Mouse (Mus musculus) MEL (cell line): ENCODE data around the gene B3galt6. TPM values are rescaled to one million over a fixed set of nuclear protein-coding genes. Genes with fewer than 3 reads are reported as not detected.

Experiments
- DNase-seq: peaks from one replicate; pipeline ENCODE4 v3.0.0; 2011; ENCODE audit warnings: low read depth, low spot score
- H3K27ac ChIP-seq: 2 replicates; pipeline ENCODE4 v1.5.1; 2012; ENCODE audit warnings: low read depth, mild to moderate bottlenecking, control low read depth, low read length, moderate library complexity; ENCODE audit not compliant: control insufficient read depth
- H3K27me3 ChIP-seq, 2 experiments: fragments of 150-350 bp in 1 of 2; sonication (generic) in 1 of 2; 2 replicates each; pipeline ENCODE4 v1.6.1; 2012; ENCODE audit warnings: low read length in 2 of 2, mild to moderate bottlenecking in 2 of 2, improper control_type of control experiment in 1 of 2, moderate library complexity in 1 of 2; ENCODE audit not compliant: insufficient read depth in 2 of 2, control insufficient read depth in 1 of 2
- H3K36me3 ChIP-seq, 2 experiments: 2 replicates each; pipeline ENCODE4 v1.6.1; 2012 to 2014; ENCODE audit warnings: low read length in 2 of 2, improper control_type of control experiment in 1 of 2, inconsistent platforms in 1 of 2, mild to moderate bottlenecking in 1 of 2; ENCODE audit not compliant: insufficient read depth in 2 of 2, control insufficient read depth in 1 of 2
- H3K4me1 ChIP-seq, 2 experiments: fragments of 150-350 bp in 1 of 2; sonication (generic) in 1 of 2; 2 replicates each; pipeline ENCODE4 v1.6.1; 2012; ENCODE audit warnings: low read length in 2 of 2, improper control_type of control experiment in 1 of 2, mild to moderate bottlenecking in 1 of 2; ENCODE audit not compliant: insufficient read depth in 2 of 2, control insufficient read depth in 1 of 2
- H3K4me3 ChIP-seq, 2 experiments: fragments of 150-350 bp in 1 of 2; sonication (generic) in 1 of 2; 2 replicates each; pipeline ENCODE4 v1.5.1; 2012; ENCODE audit warnings: low read depth in 2 of 2, low read length in 2 of 2, mild to moderate bottlenecking in 2 of 2, moderate library complexity in 2 of 2, control low read depth in 1 of 2, improper control_type of control experiment in 1 of 2; ENCODE audit not compliant: control insufficient read depth in 1 of 2, insufficient read depth in 1 of 2
- H3K79me2 ChIP-seq: 2 replicates; pipeline ENCODE4 v1.6.1; 2012; ENCODE audit warnings: mild to moderate bottlenecking, low read length, moderate library complexity; ENCODE audit not compliant: control insufficient read depth, poor library complexity, insufficient read depth
- H3K9ac ChIP-seq: 2 replicates; pipeline ENCODE4 v1.6.1; 2012; ENCODE audit warnings: low read depth, mild to moderate bottlenecking, control low read depth, low read length, moderate library complexity; ENCODE audit not compliant: control insufficient read depth, poor library complexity, severe bottlenecking
- H3K9me3 ChIP-seq: fragments of 150-350 bp; sonication (generic); replicated peaks from 2 replicates; pipeline ENCODE4 v1.6.1; 2012; ENCODE audit warnings: mild to moderate bottlenecking, low read length, improper control_type of control experiment, moderate library complexity; ENCODE audit not compliant: insufficient read depth
- BHLHE40 ChIP-seq: IDR thresholded peaks from 2 replicates; pipeline ENCODE4 v1.6.1; 2012; ENCODE audit warnings: low read depth, mild to moderate bottlenecking, inconsistent platforms, low read length, improper control_type of control experiment, borderline replicate concordance
- CTCF ChIP-seq, 3 experiments: IDR thresholded peaks in 2 of 3; conservative IDR thresholded peaks in 1 of 3; 2 replicates each; pipeline ENCODE4 v1.5.1; 2011 to 2012; ENCODE audit warnings: low read length in 3 of 3, low read depth in 2 of 3, mild to moderate bottlenecking in 2 of 3, improper control_type of control experiment in 1 of 3, inconsistent platforms in 1 of 3, mixed read lengths in 1 of 3, moderate library complexity in 1 of 3; ENCODE audit not compliant: control insufficient read depth in 1 of 3, insufficient read depth in 1 of 3, poor library complexity in 1 of 3, severe bottlenecking in 1 of 3
- E2F4 ChIP-seq: IDR thresholded peaks from 2 replicates; pipeline ENCODE4 v1.6.1; 2011; ENCODE audit warnings: low read depth, low read length, improper control_type of control experiment, borderline replicate concordance
- ELF1 ChIP-seq: IDR thresholded peaks from 2 replicates; pipeline ENCODE4 v1.6.1; 2014; ENCODE audit warnings: low read depth, mild to moderate bottlenecking, inconsistent platforms, low read length, improper control_type of control experiment, moderate library complexity
- ETS1 ChIP-seq: IDR thresholded peaks from 2 replicates; pipeline ENCODE4 v1.6.1; 2012; ENCODE audit warnings: low read depth, mild to moderate bottlenecking, inconsistent platforms, low read length, improper control_type of control experiment, moderate library complexity
- GATA1 ChIP-seq: IDR thresholded peaks from 2 replicates; pipeline ENCODE4 v1.6.1; 2011; ENCODE audit warnings: low read depth, low read length, improper control_type of control experiment
- HCFC1 ChIP-seq: IDR thresholded peaks from 2 replicates; pipeline ENCODE4 v1.6.1; 2012; ENCODE audit warnings: low read depth, mild to moderate bottlenecking, inconsistent platforms, low read length, improper control_type of control experiment, moderate library complexity
- JUND ChIP-seq: IDR thresholded peaks from 2 replicates; pipeline ENCODE4 v1.6.1; 2011; ENCODE audit warnings: low read depth, mild to moderate bottlenecking, improper control_type of control experiment, low read length
- KAT2A ChIP-seq: conservative IDR thresholded peaks from 2 replicates; pipeline ENCODE4 v1.6.1; 2012; ENCODE audit warnings: low read depth, low read length, improper control_type of control experiment, inconsistent platforms
- MAFK ChIP-seq: IDR thresholded peaks from 2 replicates; pipeline ENCODE4 v1.6.1; 2011; ENCODE audit warnings: low read depth, mild to moderate bottlenecking, low read length, improper control_type of control experiment, borderline replicate concordance
- MAZ ChIP-seq: IDR thresholded peaks from 2 replicates; pipeline ENCODE4 v1.6.1; 2012; ENCODE audit warnings: low read depth, mild to moderate bottlenecking, inconsistent platforms, low read length, improper control_type of control experiment
- MEF2A ChIP-seq: IDR thresholded peaks from 2 replicates; pipeline ENCODE4 v1.6.1; 2014; ENCODE audit warnings: low read depth, mild to moderate bottlenecking, inconsistent platforms, low read length, improper control_type of control experiment; ENCODE audit not compliant: poor library complexity, insufficient replicate concordance, severe bottlenecking; ENCODE audit errors: extremely low read depth
- MXI1 ChIP-seq: IDR thresholded peaks from 2 replicates; pipeline ENCODE4 v1.6.1; 2011; ENCODE audit warnings: mild to moderate bottlenecking, low read depth, low read length, improper control_type of control experiment
- MYB ChIP-seq: IDR thresholded peaks from 2 replicates; pipeline ENCODE4 v1.6.1; 2011; ENCODE audit warnings: mild to moderate bottlenecking, low read depth, low read length, improper control_type of control experiment
- NELFE ChIP-seq: IDR thresholded peaks from 2 replicates; pipeline ENCODE4 v1.6.1; 2011; ENCODE audit warnings: low read depth, low read length, improper control_type of control experiment
- NRF1 ChIP-seq: IDR thresholded peaks from 2 replicates; pipeline ENCODE4 v1.6.1; 2014; ENCODE audit warnings: low read depth, mild to moderate bottlenecking, inconsistent platforms, low read length, improper control_type of control experiment, moderate library complexity; ENCODE audit not compliant: poor library complexity, insufficient read depth, severe bottlenecking
- POLR2AphosphoS5 ChIP-seq: IDR thresholded peaks from 2 replicates; pipeline ENCODE4 v1.6.1; 2012; ENCODE audit warnings: low read depth, borderline replicate concordance, mild to moderate bottlenecking, inconsistent platforms, low read length, moderate library complexity, mixed read lengths
- RAD21 ChIP-seq: IDR thresholded peaks from 2 replicates; pipeline ENCODE4 v1.6.1; 2011; ENCODE audit warnings: mild to moderate bottlenecking, low read depth, low read length, improper control_type of control experiment
- SMC3 ChIP-seq: IDR thresholded peaks from 2 replicates; pipeline ENCODE4 v1.6.1; 2011; ENCODE audit warnings: low read depth, low read length, improper control_type of control experiment
- TBP ChIP-seq: IDR thresholded peaks from 2 replicates; pipeline ENCODE4 v1.8.0; 2011; ENCODE audit warnings: low read depth, low read length, improper control_type of control experiment
- USF1 ChIP-seq: IDR thresholded peaks from 2 replicates; pipeline ENCODE4 v1.6.1; 2014; ENCODE audit warnings: low read depth, mild to moderate bottlenecking, inconsistent platforms, low read length, improper control_type of control experiment, moderate library complexity
- USF2 ChIP-seq, 2 experiments: IDR thresholded peaks; 2 replicates each; pipeline ENCODE4 v1.6.1; 2011 to 2012; ENCODE audit warnings: improper control_type of control experiment in 2 of 2, low read length in 2 of 2, borderline replicate concordance in 1 of 2, inconsistent platforms in 1 of 2, low read depth in 1 of 2, mild to moderate bottlenecking in 1 of 2; ENCODE audit not compliant: insufficient read depth in 1 of 2
- ZC3H11A ChIP-seq: IDR thresholded peaks from 2 replicates; pipeline ENCODE4 v1.6.1; 2012; ENCODE audit warnings: low read depth, mild to moderate bottlenecking, inconsistent platforms, low read length, improper control_type of control experiment
- ZKSCAN1 ChIP-seq: IDR thresholded peaks from 2 replicates; pipeline ENCODE4 v1.6.1; 2012; ENCODE audit warnings: low read depth, mild to moderate bottlenecking, inconsistent platforms, low read length, improper control_type of control experiment, moderate library complexity
- ZMIZ1 ChIP-seq: IDR thresholded peaks from 2 replicates; pipeline ENCODE4 v1.6.1; 2012; ENCODE audit warnings: low read depth, mild to moderate bottlenecking, inconsistent platforms, low read length, improper control_type of control experiment, moderate library complexity
- polyA plus RNA-seq, 2 experiments: library from polyadenylated mRNA; stranded (reverse) in 1 of 2; unstranded in 1 of 2; fragments of >175 nt in 1 of 2; fragments of >200 nt in 1 of 2; gene quantifications; 2 replicates each; pipeline versions ENCODE4 v1.2.1 to v1.2.4; 2012; ENCODE audit warnings: low replicate concordance in 2 of 2, low read depth in 1 of 2; ENCODE audit not compliant: insufficient read length in 2 of 2, insufficient read depth in 1 of 2, missing spikeins in 1 of 2
- total RNA-seq: library from RNA; depleted of rRNA; stranded (reverse); fragments of 300-350 nt; gene quantifications from 2 replicates; pipeline ENCODE4 v1.2.3, GENCODE M21; 2012

The B3galt6 gene
- total and polyA plus RNA-seq, 3 experiments: 3.8 to 9.1 TPM; not detected in 1

DNA sequence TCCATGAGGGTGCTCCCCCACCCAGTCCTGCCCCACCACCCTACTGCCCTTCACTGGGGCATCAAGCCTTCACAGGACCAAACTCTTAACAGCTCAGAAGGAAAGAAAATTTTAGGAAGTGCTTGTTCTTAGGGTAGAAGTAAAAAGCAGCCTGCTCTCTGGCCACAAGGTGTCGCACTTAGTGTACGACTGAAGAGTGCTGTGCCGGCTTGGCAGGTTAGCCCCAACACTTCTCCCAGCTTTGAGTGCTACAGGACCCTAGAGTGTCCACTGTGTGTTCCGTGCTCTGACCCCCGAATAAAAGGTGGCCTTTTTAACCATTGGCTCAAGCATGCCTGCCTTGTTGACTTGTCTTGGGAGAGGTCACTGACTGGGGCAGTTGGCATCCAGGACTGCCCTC is 33.2 kb downstream of the B3galt6 start:
- no peaks in the 10 kb centered on the region; the same call in 1 of the 2 replicates for H3K79me2 ChIP-seq
- peak; percentile 93 for DNase-seq
- H3K27me3 ChIP-seq: no peaks in the 10 kb centered on the region
- no peaks in the 10 kb centered on the region for H3K9me3 ChIP-seq
- TF ChIP-seq CTCF (IDR thresholded peaks at IDR 0.05 in 2 of 3, conservative IDR thresholded peaks at IDR 0.05 in 1 of 3; ENCODE audit: control insufficient read depth in 1 of 3, insufficient read depth in 1 of 3, low read depth in 2 of 3, low read length in 3 of 3, poor library complexity in 1 of 3, severe bottlenecking in 1 of 3): peak; percentile 58 to 82 (median 69)
- no peak for TF ChIP-seq NRF1
- TF ChIP-seq JUND: no peak
- peak; percentile 78 for TF ChIP-seq SMC3
- peak; percentile 73 for TF ChIP-seq RAD21
- TF ChIP-seq NELFE: no peak
- TF ChIP-seq MYB: no peak
- no peak for TF ChIP-seq MXI1
- TF ChIP-seq ZC3H11A: peak; percentile 73
- TF ChIP-seq USF1: no peak
- TF ChIP-seq HCFC1: 0 out of 2 replicates have a peak, but pooled peaks have one; percentile 35
- peaks cover 0 to 5% of the 10 kb centered on the region in 2 experiments; a peak in 2 of 4 replicates for H3K4me1 ChIP-seq
- no peak overlapping the region for H3K27ac ChIP-seq
- H3K9ac ChIP-seq: peak overlapping the region; percentile 25; the same call in 1 of the 2 replicates
- peaks cover 6 to 11% of the 10 kb centered on the region in 2 experiments for H3K36me3 ChIP-seq
- no peak overlapping the region for H3K4me3 ChIP-seq

DNA sequence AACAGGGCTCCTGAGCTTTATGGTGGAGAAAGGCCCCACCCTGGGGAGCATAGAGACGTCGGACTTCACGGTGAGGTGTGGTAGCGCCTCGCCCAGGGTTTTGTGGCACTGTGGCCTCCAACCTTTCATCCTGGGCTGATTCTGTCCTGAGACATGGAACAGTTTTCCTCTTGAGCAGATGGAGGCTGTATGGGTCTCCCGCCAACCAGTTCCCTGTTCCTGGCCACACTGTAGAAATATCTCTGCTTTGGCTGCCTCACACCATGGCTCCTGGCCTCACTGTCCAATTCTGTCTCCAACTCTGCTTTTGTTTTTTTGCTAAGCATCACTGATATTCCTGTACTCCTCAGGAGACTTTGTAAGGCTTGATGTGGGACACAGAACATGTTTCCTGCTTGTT is 37.0 kb downstream of the B3galt6 start:
- TF ChIP-seq ZC3H11A: no peak
- TF ChIP-seq MEF2A: no peak
- TF ChIP-seq GATA1: no peak
- TF ChIP-seq POLR2AphosphoS5: no peak
- no peak for TF ChIP-seq USF2 (IDR thresholded peaks at IDR 0.05; ENCODE audit: borderline replicate concordance in 1 of 2, insufficient read depth in 1 of 2, low read depth in 1 of 2, low read length in 2 of 2)
- no peak for TF ChIP-seq HCFC1
- no peak for TF ChIP-seq E2F4
- no peak for TF ChIP-seq BHLHE40
- TF ChIP-seq CTCF (IDR thresholded peaks at IDR 0.05 in 2 of 3, conservative IDR thresholded peaks at IDR 0.05 in 1 of 3; ENCODE audit: control insufficient read depth in 1 of 3, insufficient read depth in 1 of 3, low read depth in 2 of 3, low read length in 3 of 3, poor library complexity in 1 of 3, severe bottlenecking in 1 of 3): no peak
- TF ChIP-seq TBP: no peak
- TF ChIP-seq ETS1: no peak
- no peak for TF ChIP-seq ZMIZ1
- no peak for TF ChIP-seq ELF1
- no peak for TF ChIP-seq USF1
- no peak for TF ChIP-seq MAZ
- TF ChIP-seq NRF1: no peak
- TF ChIP-seq MAFK: no peak
- no peak for TF ChIP-seq KAT2A
- no peak for TF ChIP-seq ZKSCAN1

More for the DNA sequence above, 37.0 kb downstream of the B3galt6 start:
- Histone ChIP-seq H3K4me1 (no peaks in the 10 kb centered on the region; a peak in 1 of 4 replicates), H3K4me3 (no peak overlapping the region), H3K9ac (no peak overlapping the region), H3K27ac (no peak overlapping the region), H3K27me3 (no peaks in the 10 kb centered on the region), H3K79me2 (peaks cover 2% of the 10 kb centered on the region; the same call in 1 of the 2 replicates), H3K36me3 (peaks cover 4 to 25% of the 10 kb centered on the region in 2 experiments), H3K9me3 (no peaks in the 10 kb centered on the region)
- DNase-seq: no peak
